Mouse (Mus musculus): Measurements from ENCODE around the gene Myh1.

Gene Myh1

DNA sequence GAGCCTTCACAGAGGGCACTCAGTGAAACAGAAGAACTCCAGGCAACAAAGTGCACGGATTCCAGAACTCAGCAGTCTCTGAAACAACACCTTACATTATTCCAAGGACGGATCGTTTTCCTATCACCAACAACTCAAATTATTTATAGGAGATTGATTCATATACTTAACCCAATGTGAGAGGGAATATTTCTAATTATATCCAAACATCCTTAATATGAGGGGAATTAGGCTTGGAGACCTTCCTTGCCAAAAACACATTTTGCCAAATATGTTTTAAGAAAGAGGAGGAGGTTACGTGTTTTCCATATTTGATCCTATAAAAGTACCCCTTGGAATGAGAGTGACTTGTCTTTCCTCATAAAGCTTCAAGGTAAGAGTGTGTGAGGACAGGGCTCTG, at the start of gene Myh1:
Myh1 (plus strand) TSS at position 301 of the 400 bp plus-strand sequence.
- DNase-seq (ENCODE audit: low read depth, low spot score) = no peak

GRCm38 (mm10) chr11:67150237-67150636, 49.6 kb upstream of the Myh1 start:
- DNase-seq (ENCODE audit: low read depth, low spot score) = no peak

GRCm38 (mm10) chr11:67151159-67151558, 48.7 kb upstream of the Myh1 start:
- no peak for DNase-seq (ENCODE audit: low read depth, low spot score)

DNA sequence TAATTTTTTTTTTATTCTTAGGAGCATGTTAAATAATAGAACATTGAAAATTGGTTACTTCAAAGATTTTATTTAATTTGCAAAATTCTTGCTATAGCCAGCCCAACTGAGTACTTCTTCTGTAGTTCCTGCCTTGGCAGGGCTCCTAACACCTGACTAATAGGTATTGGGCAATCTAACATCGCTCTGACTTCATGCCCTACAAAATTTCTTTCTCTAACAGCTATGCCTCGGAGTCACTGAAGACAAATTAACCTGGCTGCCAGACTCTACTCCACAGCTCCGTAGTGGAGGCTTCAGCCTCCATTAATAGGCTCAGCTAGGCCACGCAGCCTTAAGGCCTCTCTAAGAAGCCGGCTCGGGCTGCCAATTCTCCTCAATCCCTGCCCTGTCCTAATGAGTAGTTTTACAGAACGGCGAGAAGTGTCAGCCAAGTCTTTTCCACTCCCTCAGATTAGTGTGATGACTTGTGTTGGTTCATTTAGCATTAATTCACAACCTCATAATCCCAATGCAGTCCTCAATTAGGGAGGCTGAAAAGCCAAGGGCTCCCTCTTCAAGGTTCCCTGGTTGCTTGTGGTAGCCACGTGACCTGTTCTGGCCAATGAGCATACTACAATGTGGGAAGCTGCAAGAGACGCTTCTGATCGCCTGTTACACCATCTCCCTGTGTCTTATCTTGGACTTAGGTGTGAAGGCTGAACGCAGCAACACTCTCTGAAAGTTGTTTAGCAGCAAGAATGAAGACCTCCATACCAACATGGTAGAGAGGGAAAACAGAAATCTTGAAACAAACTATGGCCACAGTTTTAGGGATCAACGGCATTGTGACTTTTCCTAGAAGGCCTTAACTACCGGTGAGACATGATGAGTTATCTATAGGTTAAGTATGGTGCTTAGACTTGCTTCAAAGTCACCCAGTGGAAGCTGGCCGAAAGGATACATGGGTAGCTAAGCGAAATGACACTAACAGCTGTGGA, 47.9 kb upstream of the Myh1 start:
- no peak for DNase-seq (ENCODE audit: low read depth, low spot score)

GRCm38 (mm10) chr11:67153123-67153522, 46.7 kb upstream of the Myh1 start:
- DNase-seq (ENCODE audit: low read depth, low spot score) = peak; percentile 62

GRCm38 (mm10) chr11:67153843-67154242, 46.0 kb upstream of the Myh1 start:
- no peak for DNase-seq (ENCODE audit: low read depth, low spot score)

DNA sequence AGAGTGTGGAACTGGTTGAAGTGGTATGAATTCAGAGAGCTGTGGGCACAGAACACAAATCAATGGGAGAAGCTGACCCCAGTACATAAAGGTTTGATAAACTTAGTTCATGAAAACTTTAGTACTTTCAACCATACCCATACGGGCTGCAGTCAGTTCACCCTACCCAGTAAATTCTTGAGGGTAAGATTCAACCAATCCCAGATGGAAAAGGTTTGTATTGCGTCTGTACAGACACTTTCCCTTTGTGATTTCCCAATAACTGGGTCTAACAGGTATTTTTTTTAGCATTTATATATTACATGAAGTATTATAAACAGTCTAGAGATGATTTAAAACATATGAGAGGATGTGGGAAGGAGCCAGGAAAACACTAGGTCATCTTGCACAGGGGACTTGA, 44.2 kb upstream of the Myh1 start:
- DNase-seq (ENCODE audit: low read depth, low spot score) = no peak

- no peak for DNase-seq (ENCODE audit: low read depth, low spot score)
These were observed 39.7 kb upstream of the Myh1 start for GRCm38 (mm10) chr11:67160131-67160530.

DNA sequence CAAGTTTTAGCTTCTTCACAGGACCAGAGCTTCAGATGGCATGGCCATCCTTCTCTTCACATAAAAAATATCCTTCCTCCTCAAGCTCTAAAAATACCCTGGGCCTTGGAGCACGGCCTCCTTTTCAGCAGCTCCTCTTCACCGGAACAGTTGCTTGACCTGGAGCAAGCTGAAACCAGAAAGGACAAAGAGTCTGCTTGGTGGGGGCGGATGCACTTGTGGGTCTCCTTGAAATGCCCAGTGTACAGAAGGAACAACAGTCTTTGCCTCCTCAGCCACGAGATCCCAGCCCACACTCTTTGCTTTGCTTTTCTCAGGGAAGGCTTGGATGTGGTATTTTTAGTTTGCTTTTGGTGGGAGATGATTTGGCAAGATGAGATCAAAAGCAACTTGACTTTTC, 36.2 kb upstream of the Myh1 start:
- DNase-seq (ENCODE audit: low read depth, low spot score) = peak; percentile 66

DNA sequence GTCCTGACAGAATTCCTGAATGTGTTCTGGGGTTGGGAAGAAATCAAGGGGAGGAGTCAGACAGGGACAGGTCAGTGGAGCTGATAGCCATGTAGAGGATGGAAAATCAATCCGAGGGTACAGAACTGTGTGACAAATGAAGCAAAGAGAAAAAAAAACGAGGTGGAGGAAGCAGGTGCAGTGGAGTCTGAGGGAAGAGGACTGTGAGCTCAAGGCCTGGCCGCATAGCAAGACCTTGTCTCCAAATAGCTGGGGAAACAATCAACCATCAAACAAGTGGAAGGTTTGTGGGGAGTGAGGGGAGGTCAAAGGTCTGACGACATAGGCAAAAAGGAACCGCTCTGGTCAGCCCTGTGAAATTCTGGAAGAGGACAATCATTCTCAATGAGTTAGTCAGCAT, 35.0 kb upstream of the Myh1 start:
- DNase-seq (ENCODE audit: low read depth, low spot score) = no peak

GRCm38 (mm10) chr11:67169301-67169700, 30.6 kb upstream of the Myh1 start:
- no peak for DNase-seq (ENCODE audit: low read depth, low spot score)

- no peak for DNase-seq (ENCODE audit: low read depth, low spot score)
These were observed 29.1 kb upstream of the Myh1 start, which contains the start of gene Myh2 for GRCm38 (mm10) chr11:67170727-67171126. Gene Myh2, plus strand, starts transcription at chr11:67171027.

DNA sequence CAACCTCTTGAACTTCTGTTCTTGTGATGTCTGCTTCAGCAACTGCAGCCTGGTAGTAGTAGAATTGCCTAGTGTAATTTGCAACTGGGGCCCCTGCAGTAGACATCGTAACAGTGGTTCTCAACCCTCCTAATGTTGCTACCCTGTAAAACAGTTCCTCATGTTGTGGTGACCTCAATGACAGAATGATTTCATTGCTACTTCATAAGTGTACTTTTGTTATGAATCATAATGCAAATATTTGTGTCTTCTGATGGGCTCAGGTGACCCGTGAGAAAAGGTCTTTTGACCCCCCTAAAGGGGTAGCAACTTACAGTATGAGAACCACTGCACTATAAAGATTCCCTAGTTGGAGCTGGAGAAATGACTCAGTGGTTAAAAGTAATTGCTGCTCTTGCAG, 27.4 kb upstream of the Myh1 start:
- no peak for DNase-seq (ENCODE audit: low read depth, low spot score)

- DNase-seq (ENCODE audit: low read depth, low spot score) = no peak
These were observed 23.5 kb upstream of the Myh1 start for GRCm38 (mm10) chr11:67176376-67176775.

DNA sequence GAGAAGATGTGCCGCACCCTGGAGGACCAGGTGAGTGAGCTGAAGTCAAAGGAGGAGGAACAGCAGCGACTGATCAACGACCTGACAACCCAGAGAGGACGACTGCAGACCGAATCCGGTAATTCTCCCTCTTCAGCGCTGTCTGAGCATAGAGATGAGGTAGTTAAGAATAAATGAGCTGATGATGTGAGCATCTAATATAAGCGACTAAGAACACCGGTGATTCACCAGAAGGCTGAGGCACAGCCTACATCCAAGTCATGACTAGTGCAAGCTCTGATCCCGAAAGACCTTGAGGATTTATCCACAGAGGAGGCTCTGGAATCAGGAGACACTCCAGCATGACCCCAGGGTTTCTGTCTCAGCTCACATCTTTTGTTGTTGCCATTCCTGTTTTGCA, 9.5 kb upstream of the Myh1 start:
- no peak for DNase-seq (ENCODE audit: low read depth, low spot score)

DNA sequence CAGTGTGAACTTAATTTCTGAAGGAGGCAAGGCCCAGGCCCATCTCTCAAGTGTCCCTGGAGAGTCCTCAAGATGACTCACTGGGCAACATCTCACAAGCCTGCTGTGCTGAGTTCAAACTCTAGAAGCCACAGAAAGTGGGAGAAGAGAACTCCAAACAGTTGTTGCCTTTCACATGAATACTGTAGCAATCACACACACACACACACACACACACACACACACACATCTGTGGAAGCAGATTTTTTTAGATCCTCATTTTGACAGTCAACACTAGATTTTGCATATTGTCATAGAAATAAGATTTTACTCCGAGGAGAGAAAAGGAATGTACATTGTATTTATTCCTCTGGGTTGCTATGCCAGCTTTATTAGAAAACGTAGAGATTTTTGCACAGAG, 9.0 kb upstream of the Myh1 start:
- DNase-seq (ENCODE audit: low read depth, low spot score) = no peak

GRCm38 (mm10) chr11:67191496-67191895, 8.4 kb upstream of the Myh1 start:
- no peak for DNase-seq (ENCODE audit: low read depth, low spot score)

GRCm38 (mm10) chr11:67199321-67199720, 531 bp upstream of the Myh1 start:
- no peak for DNase-seq (ENCODE audit: low read depth, low spot score)

GRCm38 (mm10) chr11:67204766-67205165, 4.9 kb downstream of the Myh1 start:
- peak; percentile 49 for DNase-seq (ENCODE audit: low read depth, low spot score)

DNA sequence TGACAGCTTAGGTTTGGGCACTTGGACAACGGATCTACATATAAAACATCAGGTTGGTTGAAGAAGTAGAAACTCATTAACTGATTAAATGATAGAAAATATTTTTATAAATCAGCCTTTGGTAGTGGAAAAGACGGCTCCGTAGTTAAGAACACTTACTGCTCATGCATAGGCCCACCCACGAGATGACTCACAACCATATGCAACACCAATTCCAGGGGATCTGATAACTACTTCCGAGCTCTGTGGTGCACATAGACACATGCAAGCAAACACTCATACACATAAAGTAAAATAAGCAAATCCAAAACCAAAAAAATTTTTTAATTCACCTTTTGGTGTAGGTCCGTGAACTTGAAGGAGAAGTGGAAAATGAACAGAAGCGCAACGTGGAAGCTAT, 22.0 kb downstream of the Myh1 start:
- peak; percentile 27 for DNase-seq (ENCODE audit: low read depth, low spot score)

DNA sequence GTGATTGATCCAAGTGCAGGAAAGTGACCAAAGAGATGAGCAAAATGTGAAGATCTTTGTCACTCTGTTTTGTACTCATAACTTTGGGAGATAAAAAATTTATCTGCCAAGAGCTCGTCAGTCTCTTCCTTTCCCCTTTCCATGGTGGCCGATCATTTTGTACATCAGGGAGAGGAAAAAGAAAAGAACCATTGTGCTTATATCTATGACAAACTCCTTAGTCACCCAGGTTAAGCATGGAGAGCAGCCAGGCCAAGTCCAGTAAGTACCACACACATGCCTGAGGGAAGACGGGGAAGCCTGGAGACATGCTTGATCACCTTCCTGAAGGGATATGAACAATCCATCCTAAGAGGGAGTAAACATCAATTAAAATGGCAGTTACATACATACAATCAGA, 24.6 kb downstream of the Myh1 start:
- DNase-seq (ENCODE audit: low read depth, low spot score) = no peak

DNA sequence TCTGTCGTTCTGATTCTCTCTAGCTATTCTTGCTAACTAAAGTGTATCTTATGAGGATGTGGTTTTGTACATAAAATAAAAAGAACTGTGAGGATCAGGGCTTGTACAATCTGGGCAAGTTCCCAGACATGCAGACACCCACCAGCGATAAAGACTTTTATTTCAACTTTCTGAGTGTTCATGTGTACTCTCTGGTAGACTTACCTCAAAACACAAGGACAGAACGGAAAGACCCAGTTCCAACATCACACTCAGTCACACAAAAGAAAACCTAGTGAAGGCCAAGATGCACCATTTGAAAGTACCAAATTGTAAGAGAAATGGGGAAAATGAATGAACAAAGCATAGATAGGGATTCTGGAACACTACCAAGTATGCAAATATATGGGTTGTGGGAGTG, 28.9 kb downstream of the Myh1 start:
- DNase-seq (ENCODE audit: low read depth, low spot score) = peak; percentile 46

- peak; percentile 87 for DNase-seq (ENCODE audit: low read depth, low spot score)
These were observed 29.3 kb downstream of the Myh1 start for GRCm38 (mm10) chr11:67229166-67229565.
